Mouse (Mus musculus): ENCODE data around the gene F830045P16Rik. TPM values are rescaled to one million over a fixed set of nuclear protein-coding genes. Genes with fewer than 3 reads are reported as not detected.

Gene F830045P16Rik
- polyA plus RNA-seq, 1 experiment = not detected

DNA sequence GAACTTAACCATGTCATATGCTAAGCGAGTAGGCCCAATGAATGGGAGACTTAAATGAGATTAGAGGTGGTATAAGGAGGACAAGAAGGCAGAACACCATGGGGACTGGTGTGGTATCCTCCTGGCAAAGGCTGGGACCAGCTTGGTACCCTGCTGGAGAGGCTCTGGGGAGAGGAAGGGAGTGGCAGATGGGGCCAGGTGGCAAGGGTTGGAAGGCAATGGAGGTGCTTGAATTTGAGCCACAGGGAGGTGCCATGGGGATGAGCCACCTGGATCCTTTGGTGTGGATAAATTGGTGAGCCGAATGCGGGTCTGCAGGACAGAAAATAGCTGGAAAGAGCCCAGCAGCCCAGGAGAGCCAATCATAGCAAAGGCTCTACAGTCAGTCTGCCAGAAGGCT is 8.5 kb upstream of the F830045P16Rik start:
- H3K4me3 ChIP-seq (ENCODE audit: low read depth, low read length) = no peak overlapping the region
- no peaks in the 10 kb centered on the region for H3K4me1 ChIP-seq (ENCODE audit: control insufficient read depth, insufficient read depth, insufficient read length, low read length)
- no peaks in the 10 kb centered on the region for H3K36me3 ChIP-seq (ENCODE audit: control insufficient read depth, insufficient read depth, low read length)
- no peak overlapping the region for H3K27ac ChIP-seq (ENCODE audit: insufficient read depth, low read depth, low read length)
- TF ChIP-seq POLR2A (IDR thresholded peaks at IDR 0.05; ENCODE audit: low read depth, low read length) (no peak), CTCF (IDR thresholded peaks at IDR 0.05; ENCODE audit: extremely low read depth, insufficient read length, insufficient replicate concordance, low read depth, low read length) (no peak)
- 80% methylated on average over 3 of the region's 3 CpGs for WGBS
- H3K27me3 ChIP-seq (ENCODE audit: control insufficient read depth, insufficient read depth, low read length) = no peaks in the 10 kb centered on the region

DNA sequence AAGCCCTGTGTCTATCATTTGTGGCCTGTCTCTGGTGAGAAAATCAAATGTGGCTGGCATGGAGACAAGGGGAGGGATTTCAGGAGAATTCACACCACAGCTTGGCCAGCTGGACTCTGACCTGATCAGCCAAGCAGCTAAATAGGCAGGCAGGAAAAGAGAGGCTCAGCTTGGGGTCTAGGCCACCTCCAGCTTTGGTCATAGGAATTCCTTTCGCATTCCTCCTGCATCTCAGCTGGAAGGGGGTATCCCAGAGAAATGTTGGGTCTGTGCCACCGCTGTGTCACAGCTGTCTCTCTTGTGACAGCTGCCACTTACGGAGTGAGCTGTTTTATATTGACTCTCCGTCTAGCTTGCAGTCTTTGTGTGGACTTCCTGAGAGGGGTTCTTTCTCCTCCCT is 8.0 kb upstream of the F830045P16Rik start:
- TF ChIP-seq CTCF (IDR thresholded peaks at IDR 0.05; ENCODE audit: extremely low read depth, insufficient read length, insufficient replicate concordance, low read depth, low read length) (no peak), POLR2A (IDR thresholded peaks at IDR 0.05; ENCODE audit: low read depth, low read length) (no peak)
- WGBS = 55% methylated on average over 4 of the region's 4 CpGs
- Histone ChIP-seq H3K4me1 (ENCODE audit: control insufficient read depth, insufficient read depth, insufficient read length, low read length) (no peaks in the 10 kb centered on the region), H3K27me3 (ENCODE audit: control insufficient read depth, insufficient read depth, low read length) (no peaks in the 10 kb centered on the region), H3K36me3 (ENCODE audit: control insufficient read depth, insufficient read depth, low read length) (no peaks in the 10 kb centered on the region), H3K27ac (ENCODE audit: insufficient read depth, low read depth, low read length) (no peak overlapping the region), H3K4me3 (ENCODE audit: low read depth, low read length) (no peak overlapping the region)

DNA sequence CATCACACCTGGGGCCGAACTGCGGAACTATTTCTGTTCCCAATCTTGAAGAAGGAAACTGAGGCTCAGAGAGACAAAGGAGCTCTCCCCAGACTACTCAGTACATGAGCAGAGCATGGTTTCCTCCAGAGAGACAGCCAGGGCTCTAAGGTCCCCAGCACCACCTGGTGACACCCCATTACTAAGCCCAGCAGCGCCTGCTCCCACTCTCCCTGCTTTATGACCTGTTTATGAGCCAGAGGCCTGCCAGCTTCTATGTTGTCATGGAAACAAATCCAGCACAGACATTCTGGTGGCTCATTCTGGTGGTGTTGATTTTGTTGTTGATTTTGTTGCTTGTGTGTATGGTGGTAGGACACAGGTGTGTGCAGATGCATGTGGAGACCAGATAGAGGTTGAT is 3.6 kb upstream of the F830045P16Rik start:
- Histone ChIP-seq H3K4me3 (ENCODE audit: low read depth, low read length) (no peak overlapping the region), H3K27me3 (ENCODE audit: control insufficient read depth, insufficient read depth, low read length) (no peaks in the 10 kb centered on the region), H3K27ac (ENCODE audit: insufficient read depth, low read depth, low read length) (no peak overlapping the region), H3K36me3 (ENCODE audit: control insufficient read depth, insufficient read depth, low read length) (no peaks in the 10 kb centered on the region), H3K4me1 (ENCODE audit: control insufficient read depth, insufficient read depth, insufficient read length, low read length) (no peaks in the 10 kb centered on the region)
- TF ChIP-seq POLR2A (IDR thresholded peaks at IDR 0.05; ENCODE audit: low read depth, low read length) (no peak), CTCF (IDR thresholded peaks at IDR 0.05; ENCODE audit: extremely low read depth, insufficient read length, insufficient replicate concordance, low read depth, low read length) (no peak)
- 75% methylated on average over 3 of the region's 3 CpGs for WGBS

DNA sequence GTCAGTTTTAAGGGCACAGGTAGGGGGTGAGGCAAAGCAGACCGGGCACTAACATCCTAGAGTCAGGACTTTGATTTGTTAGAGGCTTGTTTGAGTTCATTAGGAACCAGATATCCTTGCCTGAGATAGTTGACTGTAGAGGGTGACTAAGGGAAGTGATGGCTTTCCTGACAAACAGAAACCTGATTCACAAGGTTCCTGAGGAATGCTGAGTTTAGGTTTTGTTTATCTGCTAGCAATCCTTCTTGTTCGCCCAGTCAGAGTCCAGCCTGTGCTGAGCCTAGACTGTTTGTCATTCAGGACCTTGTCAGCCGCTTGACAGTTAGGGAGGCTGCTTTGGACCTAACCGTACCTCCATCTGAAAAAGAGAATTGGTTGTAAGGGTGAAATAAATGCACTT is 2.8 kb upstream of the F830045P16Rik start:
- no peaks in the 10 kb centered on the region for H3K36me3 ChIP-seq (ENCODE audit: control insufficient read depth, insufficient read depth, low read length)
- 31% methylated on average over 4 of the region's 4 CpGs for WGBS
- no peak overlapping the region for H3K27ac ChIP-seq (ENCODE audit: insufficient read depth, low read depth, low read length)
- no peak for TF ChIP-seq POLR2A (IDR thresholded peaks at IDR 0.05; ENCODE audit: low read depth, low read length)
- H3K4me1 ChIP-seq (ENCODE audit: control insufficient read depth, insufficient read depth, insufficient read length, low read length) = no peaks in the 10 kb centered on the region
- H3K4me3 ChIP-seq (ENCODE audit: low read depth, low read length) = no peak overlapping the region
- no peaks in the 10 kb centered on the region for H3K27me3 ChIP-seq (ENCODE audit: control insufficient read depth, insufficient read depth, low read length)

DNA sequence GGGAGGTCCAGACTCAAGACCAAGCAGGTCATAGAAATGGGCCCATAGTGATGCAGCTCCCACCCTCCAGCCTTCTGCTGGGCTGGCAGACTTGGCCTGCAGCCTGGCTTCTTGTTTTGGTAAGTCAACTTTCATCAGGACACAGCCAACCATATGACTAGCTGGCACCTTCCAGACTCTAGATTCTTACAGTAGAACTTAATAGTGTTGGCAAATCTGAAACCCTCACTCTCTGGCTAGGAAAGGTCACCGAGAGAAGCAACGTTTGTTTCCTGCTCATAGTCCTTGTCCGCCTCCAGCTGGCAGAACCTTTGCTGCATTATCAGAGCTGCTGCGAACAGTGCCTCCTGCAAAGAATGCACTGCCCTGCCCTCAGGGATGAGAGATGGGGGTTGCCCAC is 1.5 kb upstream of the F830045P16Rik start:
- Histone ChIP-seq H3K36me3 (ENCODE audit: control insufficient read depth, insufficient read depth, low read length) (no peaks in the 10 kb centered on the region), H3K27ac (ENCODE audit: insufficient read depth, low read depth, low read length) (no peak overlapping the region), H3K4me1 (ENCODE audit: control insufficient read depth, insufficient read depth, insufficient read length, low read length) (no peaks in the 10 kb centered on the region), H3K27me3 (ENCODE audit: control insufficient read depth, insufficient read depth, low read length) (no peaks in the 10 kb centered on the region), H3K4me3 (ENCODE audit: low read depth, low read length) (no peak overlapping the region)
- 67% methylated on average over 4 of the region's 4 CpGs for WGBS
- TF ChIP-seq CTCF (IDR thresholded peaks at IDR 0.05; ENCODE audit: extremely low read depth, insufficient read length, insufficient replicate concordance, low read depth, low read length) = no peak
- no peak for TF ChIP-seq POLR2A (IDR thresholded peaks at IDR 0.05; ENCODE audit: low read depth, low read length)

DNA sequence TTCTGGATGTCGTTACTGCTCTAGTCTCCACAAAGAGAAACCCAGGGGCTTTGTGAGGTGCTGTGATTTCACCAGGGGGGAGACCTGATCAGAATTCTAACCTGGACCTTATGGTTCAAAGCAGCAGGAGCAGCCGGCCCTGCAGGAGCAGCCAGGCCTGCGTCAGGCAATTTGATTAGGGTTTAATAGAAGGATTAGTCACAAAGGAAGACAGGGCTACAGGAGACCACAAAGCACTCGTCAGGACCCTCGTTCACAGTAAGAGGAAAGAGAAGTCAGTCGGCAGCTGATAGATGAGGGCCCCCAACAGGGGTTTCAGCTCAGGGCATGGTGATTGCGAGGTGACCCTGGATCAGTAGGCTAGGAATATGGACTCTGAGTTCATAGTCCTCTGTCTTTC is 958 bp upstream of the F830045P16Rik start:
- WGBS = 56% methylated on average over 7 of the region's 7 CpGs
- H3K4me1 ChIP-seq (ENCODE audit: control insufficient read depth, insufficient read depth, insufficient read length, low read length) = no peaks in the 10 kb centered on the region
- no peak overlapping the region for H3K27ac ChIP-seq (ENCODE audit: insufficient read depth, low read depth, low read length)
- no peaks in the 10 kb centered on the region for H3K36me3 ChIP-seq (ENCODE audit: control insufficient read depth, insufficient read depth, low read length)
- H3K27me3 ChIP-seq (ENCODE audit: control insufficient read depth, insufficient read depth, low read length) = no peaks in the 10 kb centered on the region
- H3K4me3 ChIP-seq (ENCODE audit: low read depth, low read length) = no peak overlapping the region
- TF ChIP-seq POLR2A (IDR thresholded peaks at IDR 0.05; ENCODE audit: low read depth, low read length) (no peak), CTCF (IDR thresholded peaks at IDR 0.05; ENCODE audit: extremely low read depth, insufficient read length, insufficient replicate concordance, low read depth, low read length) (no peak)

DNA sequence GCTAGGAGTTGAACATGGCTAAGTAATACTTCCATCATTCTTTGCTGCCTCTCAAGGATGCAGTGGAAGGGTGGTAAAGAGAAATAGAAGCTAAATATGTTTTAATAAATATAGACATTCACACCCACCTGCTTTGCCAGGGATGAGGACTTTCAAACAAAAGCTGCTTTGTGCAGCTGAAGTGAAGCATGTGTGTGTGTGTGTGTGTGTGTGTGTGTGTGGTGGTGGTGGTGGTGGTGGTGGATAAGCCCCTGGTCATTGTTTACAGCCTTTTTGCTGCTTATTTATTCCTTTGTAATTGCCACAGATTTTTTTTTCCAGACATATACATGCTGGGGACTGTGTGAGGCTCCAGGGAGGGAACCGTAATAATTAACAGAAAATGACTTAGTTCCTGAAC is 524 bp upstream of the F830045P16Rik start:
- no peak for TF ChIP-seq CTCF (IDR thresholded peaks at IDR 0.05; ENCODE audit: extremely low read depth, insufficient read length, insufficient replicate concordance, low read depth, low read length)
- no peak for TF ChIP-seq POLR2A (IDR thresholded peaks at IDR 0.05; ENCODE audit: low read depth, low read length)
- H3K36me3 ChIP-seq (ENCODE audit: control insufficient read depth, insufficient read depth, low read length) = no peaks in the 10 kb centered on the region
- H3K4me3 ChIP-seq (ENCODE audit: low read depth, low read length) = no peak overlapping the region
- H3K4me1 ChIP-seq (ENCODE audit: control insufficient read depth, insufficient read depth, insufficient read length, low read length) = no peaks in the 10 kb centered on the region
- 81% methylated on average over 1 of the region's 1 CpGs for WGBS
- H3K27ac ChIP-seq (ENCODE audit: insufficient read depth, low read depth, low read length) = no peak overlapping the region
- no peaks in the 10 kb centered on the region for H3K27me3 ChIP-seq (ENCODE audit: control insufficient read depth, insufficient read depth, low read length)

Data from small intestine, adult 2 months (tissue).